In genomic region chr12:100186376-100186775, GRCm38 (mm10) we compare ENCODE assay signal across 8 mouse cellular contexts. TPM values are rescaled to one million over a fixed set of nuclear protein-coding genes. Genes with fewer than 3 reads are reported as not detected.
DNase-seq lines count a peak whose midpoint lies in the region; ATAC-seq and TF ChIP-seq lines count a peak whose summit lies in the region.

No protein-coding gene starts in this region.

- peaks cover 30% of the 10 kb centered on the region for H3K4me1 ChIP-seq in erythroblast, embryonic 14.5 days (ENCODE audit: control insufficient read depth)
- no peaks in the 10 kb centered on the region for H3K4me1 ChIP-seq in ES-E14 (ENCODE audit: control insufficient read depth in 2 of 2, insufficient read depth in 2 of 2, low read length in 2 of 2, poor library complexity in 1 of 2)
- H3K4me1 ChIP-seq in embryonic facial prominence, embryonic 10.5 days, result peaks cover 22% of the 10 kb centered on the region
- H3K4me1 ChIP-seq in intestine, embryonic 16.5 days (ENCODE audit: control insufficient read depth, insufficient read depth, low read length), result peaks cover 7% of the 10 kb centered on the region; the same call in 1 of the 2 replicates

- H3K27ac ChIP-seq in ES-E14 (ENCODE audit: insufficient read depth, low read depth, low read length, poor library complexity, severe bottlenecking), result no peak overlapping the region
- peak overlapping the region; percentile 98 for H3K27ac ChIP-seq in embryonic facial prominence, embryonic 10.5 days (replicated peaks)
- peak overlapping the region; percentile 99 for H3K27ac ChIP-seq in intestine, embryonic 16.5 days (ENCODE audit: low read length)

- in situ Hi-C loops in ES-E14 (cut with MboI; ENCODE audit: low sequenced_read_pairs in 2 of 2, unreplicated experiment in 2 of 2), result no loop called here

- 17% methylated on average over 6 of the region's 6 CpGs for WGBS in embryonic facial prominence, embryonic 10.5 days
- 3% methylated on average over 6 of the region's 6 CpGs for WGBS in intestine, embryonic 16.5 days

- no peak for ATAC-seq in erythroblast, adult 5-6 weeks (replicated peaks; ENCODE audit: low FRiP score, poor library complexity, severe bottlenecking)
- no peak for ATAC-seq in intestine, embryonic 16.5 days

- H3K36me3 ChIP-seq in erythroblast, embryonic 14.5 days (ENCODE audit: control insufficient read depth), result no peaks in the 10 kb centered on the region
- H3K36me3 ChIP-seq in ES-E14 (ENCODE audit: control insufficient read depth, insufficient read depth, low read length, poor library complexity, severe bottlenecking), result no peaks in the 10 kb centered on the region
- no peaks in the 10 kb centered on the region for H3K36me3 ChIP-seq in embryonic facial prominence, embryonic 10.5 days (replicated peaks)
- H3K36me3 ChIP-seq in intestine, embryonic 16.5 days (ENCODE audit: control insufficient read depth, insufficient read depth, low read length), result no peaks in the 10 kb centered on the region

- peak overlapping the region; percentile 90 for H3K4me3 ChIP-seq in erythroblast, embryonic 14.5 days (replicated peaks)
- peak overlapping the region; percentile 81 to 93; a peak in 3 of 4 replicates for H3K4me3 ChIP-seq in ES-E14 (ENCODE audit: insufficient read depth in 1 of 2, low read depth in 1 of 2, low read length in 2 of 2, poor library complexity in 1 of 2, severe bottlenecking in 1 of 2)
- peak overlapping the region; percentile 75 for H3K4me3 ChIP-seq in embryonic facial prominence, embryonic 10.5 days
- peak overlapping the region; percentile 73 for H3K4me3 ChIP-seq in intestine, embryonic 16.5 days (ENCODE audit: low read length)

- H3K4me2 ChIP-seq in intestine, embryonic 16.5 days (ENCODE audit: low read depth, low read length), result peak overlapping the region; percentile 76

- peaks cover 5% of the 10 kb centered on the region for H3K9me3 ChIP-seq in erythroblast, embryonic 14.5 days (ENCODE audit: control insufficient read depth, low read length)
- H3K9me3 ChIP-seq in ES-E14 (ENCODE audit: control insufficient read depth, insufficient read depth, low read depth, low read length), result no peaks in the 10 kb centered on the region
- H3K9me3 ChIP-seq in embryonic facial prominence, embryonic 10.5 days, result no peaks in the 10 kb centered on the region
- no peaks in the 10 kb centered on the region for H3K9me3 ChIP-seq in intestine, embryonic 16.5 days (ENCODE audit: control insufficient read depth, low read length)

- H3K9ac ChIP-seq in ES-E14 (ENCODE audit: insufficient read depth, low read depth, low read length, poor library complexity, severe bottlenecking), result peak overlapping the region; percentile 51; the same call in 1 of the 2 replicates
- peak overlapping the region; percentile 90 for H3K9ac ChIP-seq in intestine, embryonic 16.5 days (ENCODE audit: low read depth, low read length)

- no peak for DNase-seq in ES-E14 (ENCODE audit: low read depth, low spot score)
- peak; percentile 65 for DNase-seq in embryonic facial prominence, embryonic 10.5 days (ENCODE audit: low spot score)
- peak; percentile 41 for DNase-seq in lung, postnatal 10 days
- DNase-seq in thymus, postnatal 10 days (ENCODE audit: low spot score in 2 of 2), result no peak
- no peak for DNase-seq in thymus, adult 18-20 months

- H3K27me3 ChIP-seq in erythroblast, embryonic 14.5 days (ENCODE audit: control insufficient read depth), result no peaks in the 10 kb centered on the region; the same call in 1 of the 2 replicates
- no peaks in the 10 kb centered on the region for H3K27me3 ChIP-seq in embryonic facial prominence, embryonic 10.5 days (replicated peaks; ENCODE audit: low read depth, poor library complexity, severe bottlenecking)
- no peaks in the 10 kb centered on the region for H3K27me3 ChIP-seq in intestine, embryonic 16.5 days (replicated peaks; ENCODE audit: control insufficient read depth, insufficient read depth, low read length)

TF ChIP-seq in ES-E14, 5 proteins besides CTCF, POLR2A, EP300 and RAD21:
- no peak for TF ChIP-seq ZC3H11A (IDR thresholded peaks at IDR 0.05; ENCODE audit: borderline replicate concordance, low read depth, low read length)
- TF ChIP-seq HCFC1 (IDR thresholded peaks at IDR 0.05; ENCODE audit: borderline replicate concordance, insufficient read depth, low read length), result no peak
- TF ChIP-seq ZNF384 (IDR thresholded peaks at IDR 0.05; ENCODE audit: low read depth, low read length), result no peak
- TF ChIP-seq CHD2 (IDR thresholded peaks at IDR 0.05; ENCODE audit: low read depth, low read length), result no peak
- TF ChIP-seq MAFK (IDR thresholded peaks at IDR 0.05; ENCODE audit: insufficient read depth, low read depth, low read length), result no peak

RNA-seq across cellular contexts. Expression of gene Calm1, which starts 12.9 kb away (rescaled TPM):
- 39.8 and 55.7 TPM in 2 replicates for polyA plus RNA-seq in erythroblast, embryonic 14.5 days (2012)
- 71.5 and 86.7 TPM in 2 replicates for total RNA-seq in erythroblast, adult 5-6 weeks (2015; ENCODE audit: low replicate concordance)
- 70.8 and 118 TPM in 2 replicates for total RNA-seq in erythroblast, adult 5-6 weeks (2017; ENCODE audit: low replicate concordance)
- total RNA-seq in ES-E14 (2012; rRNA removed), result 416 and 537 TPM in 2 replicates
- 1,151 and 1,166 TPM in 2 replicates for polyA plus RNA-seq in embryonic facial prominence, embryonic 10.5 days (2016; fragmentation: Nextera tagmentation; extraction: Ambion mirVana)
- 2,576 and 2,612 TPM in 2 replicates for polyA plus RNA-seq in intestine, embryonic 16.5 days (2015; fragmentation: Nextera tagmentation; extraction: Ambion mirVana)

RNA-seq across cellular contexts. Expression of gene Nrde2, which starts 26.9 kb away (rescaled TPM):
- polyA plus RNA-seq in erythroblast, embryonic 14.5 days (2012), result 0.22 and 0.30 TPM in 2 replicates
- total RNA-seq in erythroblast, adult 5-6 weeks (2015; ENCODE audit: low replicate concordance), result 0.19 and 8.8 TPM in 2 replicates
- 10.9 and 11.1 TPM in 2 replicates for total RNA-seq in erythroblast, adult 5-6 weeks (2017; ENCODE audit: low replicate concordance)
- total RNA-seq in ES-E14 (2012; rRNA removed), result 36.4 and 41.8 TPM in 2 replicates
- polyA plus RNA-seq in embryonic facial prominence, embryonic 10.5 days (2016; fragmentation: Nextera tagmentation; extraction: Ambion mirVana), result 16.0 and 16.2 TPM in 2 replicates
- polyA plus RNA-seq in intestine, embryonic 16.5 days (2015; fragmentation: Nextera tagmentation; extraction: Ambion mirVana), result 7.9 and 9.0 TPM in 2 replicates

Comparison
In these comparisons a context has a peak if more than half of its experiments do, and no peak if none do; other contexts are left out.
1. DNase-seq: peak in embryonic facial prominence, embryonic 10.5 days (single experiment) and lung, postnatal 10 days (single experiment); none in ES-E14 (single experiment), thymus, postnatal 10 days (0 of 2) and thymus, adult 18-20 months (0 of 2).
2. RNA of gene Calm1, which starts 12.9 kb away (polyA plus RNA-seq): 2,576 to 2,612 TPM in intestine, embryonic 16.5 days and 1,151 to 1,166 TPM in embryonic facial prominence, embryonic 10.5 days; 39.8 to 55.7 TPM in erythroblast, embryonic 14.5 days; every median in the first group is over 10 times any median in the second.
3. Peak in every context shown above with its lines, with median percentiles within 50 percentile points of each other: H3K4me3 ChIP-seq.